Comparison of ENCODE assay signal across 8 mouse cellular contexts in the genomic region with DNA sequence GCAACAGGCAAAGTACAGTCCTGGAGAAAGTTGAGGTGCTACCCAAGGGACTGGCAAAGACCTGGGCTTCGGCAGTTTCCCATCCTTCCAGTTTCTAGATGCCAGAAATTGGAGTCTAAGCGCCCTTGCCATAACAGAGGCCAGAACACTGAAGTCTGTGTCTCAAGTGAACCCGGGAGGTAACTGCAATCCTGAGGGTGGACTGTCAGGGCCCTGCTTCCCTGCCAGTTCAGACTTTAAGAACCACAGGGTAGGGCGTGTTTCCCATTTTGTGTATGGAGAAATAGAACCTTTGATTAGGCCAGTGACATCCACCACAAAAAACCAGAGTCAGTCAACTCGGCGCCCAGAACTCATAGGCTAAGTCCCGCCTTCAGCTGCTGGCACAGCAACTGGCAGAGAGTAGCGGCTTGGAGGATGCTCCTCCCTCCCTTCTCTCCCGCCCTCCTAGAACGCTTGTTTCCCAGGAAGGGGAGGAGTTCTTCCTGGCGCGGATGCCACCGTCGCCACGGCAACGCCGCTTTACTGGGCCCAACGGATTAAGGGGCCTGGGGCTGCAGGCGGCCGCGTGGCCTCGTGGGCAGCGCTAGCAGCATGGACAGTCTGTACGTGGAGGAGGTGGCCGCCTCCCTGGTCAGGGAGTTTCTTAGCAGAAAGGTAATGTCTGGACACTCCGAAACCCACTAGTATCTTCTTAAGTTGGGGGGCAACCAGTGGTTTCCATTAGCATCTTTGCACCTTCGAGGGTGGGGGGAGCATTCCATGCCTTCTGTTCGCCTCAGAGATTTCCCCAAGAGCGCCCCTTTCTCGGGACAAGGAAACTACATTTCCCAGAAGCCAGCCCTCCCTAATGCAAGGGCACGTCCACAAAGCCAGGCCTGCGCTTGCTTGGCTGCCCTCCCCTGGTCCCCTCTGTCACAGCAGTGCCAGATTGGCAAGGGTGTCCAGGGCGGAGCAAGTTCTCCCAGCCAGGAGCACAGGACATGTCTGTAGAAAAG. TPM values are rescaled to one million over a fixed set of nuclear protein-coding genes. Genes with fewer than 3 reads are reported as not detected.
DNase-seq lines count a peak whose midpoint lies in the region; TF ChIP-seq lines count a peak whose summit lies in the region.

A gene (plus strand): TSS at position 471 of the 998 bp plus-strand sequence.

- H3K4me3 ChIP-seq in left cerebral cortex, adult 2 months, result peak within 1 kb of the TSS; percentile 60
- peak within 1 kb of the TSS; percentile 49 for H3K4me3 ChIP-seq in macrophage (ENCODE audit: inconsistent target)

- peak; percentile 48 for TF ChIP-seq CTCF in left cerebral cortex, adult 2 months (IDR thresholded peaks at IDR 0.05)

- peak within 1 kb of the TSS; percentile 91 for H3K27ac ChIP-seq in left cerebral cortex, adult 2 months
- H3K27ac ChIP-seq in macrophage, result peak within 1 kb of the TSS; percentile 39

- H3K36me3 ChIP-seq in macrophage (ENCODE audit: inconsistent target), result no peaks in the 10 kb centered on the region

- peak; percentile 67 to 75 for DNase-seq in adrenal gland, adult 18-20 months (ENCODE audit: low spot score in 2 of 2)
- DNase-seq in embryo, embryonic 10.5 days (ENCODE audit: low spot score), result peak; percentile 97
- peak; percentile 85 for DNase-seq in gastrocnemius, postnatal 10 days
- DNase-seq in hindlimb bud, embryonic 11.5 days (ENCODE audit: extremely low spot score, low read depth, low spot score), result peak; percentile 67
- peak; percentile 84 to 86 for DNase-seq in left cerebral cortex, adult 2 months (ENCODE audit: extremely low spot score in 1 of 2, low spot score in 2 of 2)
- peak; percentile 85 to 91 for DNase-seq in right cerebral cortex, adult 2 months (ENCODE audit: low spot score in 2 of 2)
- DNase-seq in urinary bladder, postnatal 14 days (ENCODE audit: low spot score), result peak; percentile 91

- WGBS in macrophage (ENCODE audit: missing documents), result 9% methylated on average over 33 of the region's 33 CpGs

- intact Hi-C loops in left cerebral cortex, adult 2 months (cut with DNase I), result no loop called here

- H3K79me2 ChIP-seq in macrophage (ENCODE audit: inconsistent target), result no peaks in the 10 kb centered on the region

RNA-seq across cellular contexts. Expression of the gene that starts here (rescaled TPM):
- total RNA-seq in adrenal gland, adult 18-20 months (2021), result 1 to 10 TPM; 4.9 to 5.7 TPM
- total RNA-seq in gastrocnemius, postnatal 10 days (2021), result 1 to 10 TPM; 3.3 to 4.1 TPM
- total RNA-seq in left cerebral cortex, adult 2 months (2021), result 10 to 100 TPM; 10.2 to 11.0 TPM
- total RNA-seq in macrophage (2018; cell fraction: chromatin; rRNA removed), result 10 to 100 TPM in 3 of 26 experiments, 1 to 10 TPM in 20, under 1 TPM in 3; 0.40 to 11.4 (median 7.3) TPM
- total RNA-seq in macrophage (2018; cell fraction: cytosol; rRNA removed), result 1 to 10 TPM in 21 of 26 experiments, under 1 TPM in 5; 0.53 to 1.6 (median 1.3) TPM
- 1 to 10 TPM in 23 of 26 experiments, under 1 TPM in 3; 0.63 to 6.5 (median 3.0) TPM for total RNA-seq in macrophage (2018; cell fraction: nucleus; rRNA removed)
- polyA plus RNA-seq in macrophage (2018), result 0.34 to 1.3 TPM (median 0.68 TPM) in 3 replicates

Comparison
In these comparisons a context has a peak if more than half of its experiments do, and no peak if none do; other contexts are left out.
1. Peak in every context shown above with its lines: DNase-seq, H3K4me3 ChIP-seq and H3K27ac ChIP-seq.